Mouse (Mus musculus) mammary gland, adult 2 months (tissue): Measurements from ENCODE around the gene Prr15l. TPM values are rescaled to one million over a fixed set of nuclear protein-coding genes. Genes with fewer than 3 reads are reported as not detected.

Experiments
- polyA plus RNA-seq: library from polyadenylated mRNA; depleted of rRNA; stranded (reverse); fragments of >200 nt; gene quantifications from 2 replicates; pipeline ENCODE4 v1.2.3, GENCODE M21; 2012; ENCODE audit warnings: low replicate concordance; rRNA removed

The Prr15l gene
- polyA plus RNA-seq = 7.6 and 11.5 TPM in 2 replicates

DNA sequence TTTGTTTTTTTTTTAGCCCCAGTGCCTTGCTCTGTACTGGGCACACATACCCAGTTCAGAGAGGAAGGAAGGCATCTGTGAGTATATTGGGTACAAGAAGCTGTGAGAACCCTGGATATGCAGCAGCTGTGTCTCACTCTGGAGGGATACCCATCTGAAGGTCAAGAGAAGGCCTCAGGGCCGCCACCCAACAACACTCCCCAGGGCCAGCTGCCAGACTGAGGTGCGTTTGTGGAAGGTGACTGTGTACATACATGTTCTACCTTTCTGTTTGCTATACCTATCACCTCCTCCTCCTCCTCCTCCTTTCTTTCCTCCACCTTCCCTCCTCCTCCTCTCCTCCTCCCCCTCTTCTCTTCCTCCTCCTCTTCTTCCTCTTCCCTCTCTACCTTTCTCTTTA is at the start of gene Prr15l:
Gene Prr15l (plus strand): TSS at position 17 of the 400 bp plus-strand sequence.

DNA sequence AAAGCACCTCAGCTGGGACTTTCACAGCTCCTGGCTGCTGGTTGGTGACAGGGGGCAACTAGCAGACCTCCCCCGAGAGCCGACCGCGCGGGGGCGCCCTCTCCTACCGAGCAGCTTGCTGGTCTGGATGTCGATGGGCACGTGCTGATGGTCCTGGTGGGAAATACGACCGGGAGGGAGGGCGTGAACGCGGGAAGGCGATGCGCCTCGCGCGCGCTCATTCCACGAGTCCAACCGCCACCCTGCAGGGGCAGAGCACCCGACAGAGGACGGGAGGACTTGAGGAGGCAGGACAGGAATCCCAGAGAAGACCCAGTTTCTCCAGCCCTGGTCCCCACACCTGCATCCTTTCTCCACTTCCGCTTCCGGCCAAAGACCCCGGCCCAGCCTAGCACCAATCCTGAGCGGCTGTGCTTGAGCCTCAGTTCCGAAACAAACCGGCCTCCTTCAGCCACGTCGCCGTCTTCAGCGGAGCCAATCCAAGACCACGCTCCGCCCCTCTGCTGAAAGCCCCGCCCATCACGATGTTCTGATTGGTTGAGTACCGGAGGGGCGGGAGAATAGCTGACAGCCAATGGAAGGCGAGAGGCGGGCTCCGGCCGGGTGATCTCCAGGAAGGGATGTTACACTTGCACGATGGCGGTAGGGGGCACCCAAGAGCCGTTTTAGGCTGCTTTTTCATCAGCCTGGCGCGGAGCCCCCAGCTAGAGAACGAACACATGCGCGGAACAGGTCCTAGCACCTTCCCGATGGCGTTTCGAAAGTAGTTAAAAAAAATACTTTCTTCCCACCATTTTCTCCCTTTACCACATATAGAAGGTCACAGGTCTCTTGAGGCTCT is 11.6 kb upstream of the Prr15l start, which contains the start of gene Cdk5rap3:
Gene Cdk5rap3 (minus strand): TSS at position 453 of the 841 bp plus-strand sequence.

DNA sequence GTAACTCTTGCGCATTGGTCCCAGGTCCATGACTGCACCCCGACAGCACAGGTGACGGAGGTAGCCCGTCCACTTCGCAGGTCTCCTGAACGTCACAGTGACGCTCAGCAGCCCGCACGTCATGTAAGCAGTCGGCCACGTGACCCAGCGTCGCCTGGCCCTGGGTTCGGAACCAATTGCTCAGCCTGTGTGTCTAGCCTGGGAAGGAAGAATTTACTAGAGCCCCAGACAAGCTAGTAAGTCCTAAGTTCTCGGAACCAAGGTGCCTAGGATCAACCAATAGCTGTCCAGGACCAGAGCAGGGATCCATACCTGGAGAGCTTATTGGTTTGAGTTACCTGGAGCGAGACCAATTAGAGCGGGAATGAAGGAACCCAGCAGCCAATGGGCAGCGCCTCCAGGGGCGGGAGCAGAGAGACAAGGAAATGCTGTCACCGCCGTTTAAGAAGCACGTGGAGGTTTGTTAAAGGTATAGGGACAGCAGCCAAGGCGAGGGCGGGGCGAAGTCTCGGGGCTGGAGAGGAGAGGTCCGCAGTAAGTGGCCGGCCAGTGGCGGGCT is 15.9 kb downstream of the Prr15l start, which contains the start of gene Pnpo:
Gene Pnpo (minus strand): TSS at position 241 of the 559 bp plus-strand sequence.

DNA sequence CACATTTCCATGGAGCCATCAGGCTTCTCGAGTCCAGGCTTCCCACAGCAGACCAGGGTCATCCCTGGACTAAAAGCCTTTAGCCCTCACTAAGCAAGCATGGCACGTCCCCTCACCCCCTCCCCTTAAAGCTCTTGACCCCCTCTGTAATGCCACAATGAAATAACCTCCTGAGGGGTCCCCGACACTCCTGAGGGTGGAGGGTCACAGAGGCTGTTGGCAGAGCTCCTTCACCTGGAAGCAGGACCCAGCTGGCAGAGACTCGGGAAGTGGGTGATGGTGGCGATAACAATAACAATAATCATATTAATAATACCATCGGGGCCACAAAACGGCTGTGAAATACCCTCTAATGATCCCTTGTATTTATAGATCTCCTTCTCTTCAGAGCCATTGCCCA is 55.0 kb downstream of the Prr15l start, which contains the start of gene Sp2:
Gene Sp2 (minus strand): TSS at position 101 of the 400 bp plus-strand sequence.

Other genes starting within 250 kb of the Prr15l start
- gene Snx11, start 150.5 kb upstream of the Prr15l start, polyA plus RNA-seq = 20.0 and 22.6 TPM in 2 replicates
- 15.2 and 23.2 TPM in 2 replicates for gene Cbx1, start 139.0 kb upstream of the Prr15l start, polyA plus RNA-seq
- gene Nfe2l1, start 98.1 kb upstream of the Prr15l start, polyA plus RNA-seq = 270 and 474 TPM in 2 replicates
- 50.5 and 76.5 TPM in 2 replicates for gene Copz2, start 78.2 kb upstream of the Prr15l start, polyA plus RNA-seq
- gene Cdk5rap3, start 11.6 kb upstream of the Prr15l start, polyA plus RNA-seq = 37.2 and 38.7 TPM in 2 replicates
- 24.5 and 33.6 TPM in 2 replicates for gene Pnpo, start 15.9 kb downstream of the Prr15l start, polyA plus RNA-seq
- gene Sp2, start 54.9 kb downstream of the Prr15l start, polyA plus RNA-seq = 15.6 and 27.4 TPM in 2 replicates
- 1.4 and 2.4 TPM in 2 replicates for gene Sp6, start 85.3 kb downstream of the Prr15l start, polyA plus RNA-seq
- 11.8 and 14.6 TPM in 2 replicates for gene Scrn2, start 101.8 kb downstream of the Prr15l start, polyA plus RNA-seq
- 0.19 and 0.57 TPM in 2 replicates for gene Lrrc46, start 113.3 kb downstream of the Prr15l start, polyA plus RNA-seq
- 110 and 130 TPM in 2 replicates for gene Mrpl10, start 113.5 kb downstream of the Prr15l start, polyA plus RNA-seq
- gene Osbpl7, start 122.5 kb downstream of the Prr15l start, polyA plus RNA-seq = 15.0 and 19.1 TPM in 2 replicates
- 1.8 and 4.5 TPM in 2 replicates for gene Tbx21, start 187.2 kb downstream of the Prr15l start, polyA plus RNA-seq
- gene Tbkbp1, start 223.4 kb downstream of the Prr15l start, polyA plus RNA-seq = 22.1 and 52.2 TPM in 2 replicates